Mouse (Mus musculus) bone marrow macrophage, adult 2 months (primary cell): Measurements from ENCODE around the gene Bckdhb. TPM values are rescaled to one million over a fixed set of nuclear protein-coding genes. Genes with fewer than 3 reads are reported as not detected.
"Not testable (repeated sequence)": the region's sequence is repeated elsewhere in the genome, so short reads cannot be mapped to it uniquely, and the experiment has no call there.

Experiments used
- H3K27ac ChIP-seq: 2 replicates; pipeline ENCODE4 v1.5.1; 2012; ENCODE audit warnings: low read depth, low read length; ENCODE audit not compliant: insufficient read depth
- H3K4me1 ChIP-seq: 2 replicates; pipeline ENCODE4 v1.6.1; 2012; ENCODE audit warnings: low read length; ENCODE audit not compliant: control insufficient read depth, insufficient read depth
- H3K4me3 ChIP-seq: 2 replicates; pipeline ENCODE4 v1.5.1; 2012; ENCODE audit warnings: mild to moderate bottlenecking, low read length, moderate library complexity; ENCODE audit not compliant: insufficient read depth
- CTCF ChIP-seq: IDR thresholded peaks from 2 replicates; pipeline ENCODE4 v1.5.1; 2012; ENCODE audit warnings: low read depth, mild to moderate bottlenecking, low read length, moderate library complexity
- POLR2A ChIP-seq: IDR thresholded peaks from 2 replicates; pipeline ENCODE4 v1.6.1; 2012; ENCODE audit warnings: mild to moderate bottlenecking, low read depth, low read length, borderline replicate concordance
- polyA plus RNA-seq: library from polyadenylated mRNA; stranded (reverse); fragments of >200 nt; gene quantifications from 2 replicates; pipeline ENCODE4 v1.2.4, GENCODE M21; 2012; ENCODE audit not compliant: missing spikeins, insufficient read depth, insufficient read length

Bckdhb gene
- polyA plus RNA-seq, 1 experiment = 9.8 TPM

DNA sequence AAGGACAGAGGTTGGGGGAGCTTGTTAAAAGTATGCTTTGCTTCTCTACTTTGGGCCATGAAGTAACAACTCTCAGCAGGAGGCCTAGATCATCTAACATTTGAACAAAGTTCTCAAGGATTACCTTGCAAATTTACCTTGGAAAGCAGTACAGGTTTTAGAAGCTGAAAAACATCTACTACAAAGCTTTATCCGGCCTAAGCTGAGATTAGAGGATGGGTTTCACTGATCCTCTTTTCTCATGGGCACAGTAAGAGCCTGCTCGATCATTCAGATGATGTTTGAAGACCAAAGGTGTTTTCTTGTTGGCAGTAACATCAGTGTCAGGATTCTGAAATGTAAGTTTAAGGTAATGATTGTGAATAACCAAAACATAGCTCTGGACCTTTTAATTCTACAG, 14.0 kb upstream of the Bckdhb start:
- Histone ChIP-seq H3K4me3 (no peak overlapping the region), H3K27ac (no peak overlapping the region), H3K4me1 (no peaks in the 10 kb centered on the region)
- no peak for TF ChIP-seq POLR2A
- TF ChIP-seq CTCF = no peak

DNA sequence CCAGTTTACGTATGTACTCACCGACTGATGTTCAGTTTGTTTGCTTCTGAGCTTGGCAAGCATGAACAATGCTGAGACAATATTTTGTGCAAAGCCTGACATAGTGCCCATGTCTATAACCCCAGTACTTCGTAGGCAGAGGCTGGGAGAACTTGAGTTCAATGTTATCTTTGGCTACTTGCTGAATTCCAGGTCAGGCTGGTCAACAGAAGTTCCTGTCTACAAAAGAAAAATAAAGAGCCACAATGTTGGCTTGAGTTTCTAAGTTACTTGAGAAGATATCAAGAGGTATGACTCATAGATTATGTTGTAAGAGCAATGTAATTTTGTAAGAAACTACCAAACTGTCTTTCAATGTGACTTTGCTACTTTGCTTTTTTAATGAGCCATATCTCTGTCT, 2.9 kb upstream of the Bckdhb start:
- Histone ChIP-seq H3K4me3 (no peak overlapping the region), H3K27ac (no peak overlapping the region), H3K4me1 (peaks cover 6% of the 10 kb centered on the region; the same call in 1 of the 2 replicates)
- no peak for TF ChIP-seq CTCF
- no peak for TF ChIP-seq POLR2A

DNA sequence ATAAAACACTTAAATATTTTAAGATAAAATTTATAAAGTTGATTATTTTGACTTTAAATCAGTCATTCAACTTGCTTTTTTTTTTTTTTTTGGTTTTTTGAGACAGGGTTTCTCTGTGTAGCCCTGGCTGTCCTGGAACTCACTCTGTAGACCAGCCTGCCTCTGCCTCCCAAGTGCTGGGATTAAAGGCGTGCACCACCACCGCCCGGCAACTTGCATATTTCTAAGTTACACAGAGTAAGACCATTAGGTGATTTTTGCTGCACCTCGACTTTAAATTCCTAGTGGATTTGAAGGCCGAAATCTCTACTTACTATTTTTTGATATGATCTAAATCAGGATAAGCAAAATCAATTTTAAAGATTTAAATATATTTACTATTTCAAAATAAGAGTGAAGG, 589 bp upstream of the Bckdhb start:
- peaks cover 6% of the 10 kb centered on the region; the same call in 1 of the 2 replicates for H3K4me1 ChIP-seq

DNA sequence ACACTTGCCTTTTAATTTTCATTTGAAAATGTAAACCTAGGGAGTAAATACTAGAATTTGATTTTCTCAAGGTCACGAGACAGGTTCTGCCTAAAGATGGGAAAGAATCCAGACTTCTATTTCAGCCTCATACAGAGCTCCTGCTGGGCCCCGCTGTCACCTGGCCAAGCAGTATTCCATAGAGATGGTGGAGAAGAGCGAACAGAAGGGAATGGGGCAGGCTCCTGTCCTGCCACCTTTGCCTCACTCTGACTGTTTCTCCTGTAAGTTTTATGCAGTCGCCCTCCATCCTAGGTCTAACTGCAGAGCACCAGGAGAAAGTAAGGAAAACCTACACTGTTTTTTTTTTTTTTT, 720 bp downstream of the Bckdhb start:
- no peak overlapping the region for H3K27ac ChIP-seq
- H3K4me3 ChIP-seq = peak overlapping the region; percentile 85
- no peak for TF ChIP-seq POLR2A
- no peak for TF ChIP-seq CTCF

More for the DNA sequence above, 589 bp upstream of the Bckdhb start:
- TF ChIP-seq POLR2A = no peak
- no peak for TF ChIP-seq CTCF
- H3K27ac ChIP-seq = no peak overlapping the region
- H3K4me3 ChIP-seq = peak overlapping the region; percentile 85

DNA sequence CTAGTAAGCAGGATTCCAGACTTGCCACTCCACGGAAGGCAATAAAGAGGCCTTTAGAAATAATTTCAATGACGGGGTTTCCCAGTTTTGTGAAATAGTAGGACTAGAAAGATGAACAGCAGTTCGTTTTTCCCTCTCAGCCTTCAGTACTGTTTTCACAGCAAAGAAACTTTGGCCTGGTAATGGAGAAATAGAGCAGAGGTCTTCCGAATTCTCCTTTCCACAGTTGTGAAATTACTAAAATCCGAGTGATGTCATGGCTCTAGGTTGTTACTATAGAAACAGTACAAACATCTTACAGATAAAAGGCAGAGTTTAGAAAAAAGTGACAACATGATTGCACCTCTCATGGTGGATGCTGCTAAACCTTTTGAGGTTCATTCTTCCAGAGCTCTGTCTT, 1.4 kb downstream of the Bckdhb start:
- Histone ChIP-seq H3K4me3 (no peak overlapping the region), H3K4me1 (peaks cover 6% of the 10 kb centered on the region; the same call in 1 of the 2 replicates), H3K27ac (no peak overlapping the region)
- no peak for TF ChIP-seq CTCF
- TF ChIP-seq POLR2A = no peak

More for the DNA sequence above, 720 bp downstream of the Bckdhb start:
- peaks cover 6% of the 10 kb centered on the region; the same call in 1 of the 2 replicates for H3K4me1 ChIP-seq

DNA sequence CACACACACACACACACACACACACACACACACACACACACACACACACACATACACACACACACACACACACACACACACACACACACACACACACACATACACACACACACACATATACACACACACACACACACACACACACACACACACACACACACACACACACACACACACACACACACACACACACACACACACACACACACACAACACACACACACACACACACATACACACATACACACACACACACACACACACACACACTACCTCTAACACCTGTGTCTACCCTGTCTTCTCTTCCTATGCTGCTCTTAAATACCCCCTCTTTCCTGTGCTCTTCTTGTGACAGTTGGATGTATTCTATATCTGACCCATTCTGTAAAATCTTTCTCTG, 14.6 kb downstream of the Bckdhb start:
- H3K4me1 ChIP-seq, H3K4me3 ChIP-seq, H3K27ac ChIP-seq: not testable (repeated sequence)

DNA sequence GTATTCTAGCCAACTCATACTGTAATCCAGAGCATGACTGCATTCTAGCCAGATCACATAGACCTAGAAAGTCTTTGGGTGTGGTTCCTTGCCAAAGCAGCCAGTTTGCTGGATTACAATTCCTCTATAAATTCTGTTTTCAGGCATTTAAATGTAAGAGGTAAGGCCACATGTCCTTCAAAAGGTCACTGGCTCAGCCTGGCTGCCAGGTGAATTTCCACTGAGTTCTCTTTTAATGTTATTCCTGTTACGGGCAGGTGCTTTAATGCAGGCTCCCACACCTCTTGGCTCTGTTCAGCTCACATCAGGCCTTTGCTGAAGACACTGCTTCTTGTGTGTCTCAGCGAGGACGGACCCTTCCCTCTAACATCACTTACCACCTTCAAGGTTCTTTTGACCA, 15.1 kb downstream of the Bckdhb start:
- no peak for TF ChIP-seq CTCF
- no peak for TF ChIP-seq POLR2A
- H3K4me1 ChIP-seq = no peaks in the 10 kb centered on the region
- H3K27ac ChIP-seq = no peak overlapping the region
- H3K4me3 ChIP-seq = no peak overlapping the region

DNA sequence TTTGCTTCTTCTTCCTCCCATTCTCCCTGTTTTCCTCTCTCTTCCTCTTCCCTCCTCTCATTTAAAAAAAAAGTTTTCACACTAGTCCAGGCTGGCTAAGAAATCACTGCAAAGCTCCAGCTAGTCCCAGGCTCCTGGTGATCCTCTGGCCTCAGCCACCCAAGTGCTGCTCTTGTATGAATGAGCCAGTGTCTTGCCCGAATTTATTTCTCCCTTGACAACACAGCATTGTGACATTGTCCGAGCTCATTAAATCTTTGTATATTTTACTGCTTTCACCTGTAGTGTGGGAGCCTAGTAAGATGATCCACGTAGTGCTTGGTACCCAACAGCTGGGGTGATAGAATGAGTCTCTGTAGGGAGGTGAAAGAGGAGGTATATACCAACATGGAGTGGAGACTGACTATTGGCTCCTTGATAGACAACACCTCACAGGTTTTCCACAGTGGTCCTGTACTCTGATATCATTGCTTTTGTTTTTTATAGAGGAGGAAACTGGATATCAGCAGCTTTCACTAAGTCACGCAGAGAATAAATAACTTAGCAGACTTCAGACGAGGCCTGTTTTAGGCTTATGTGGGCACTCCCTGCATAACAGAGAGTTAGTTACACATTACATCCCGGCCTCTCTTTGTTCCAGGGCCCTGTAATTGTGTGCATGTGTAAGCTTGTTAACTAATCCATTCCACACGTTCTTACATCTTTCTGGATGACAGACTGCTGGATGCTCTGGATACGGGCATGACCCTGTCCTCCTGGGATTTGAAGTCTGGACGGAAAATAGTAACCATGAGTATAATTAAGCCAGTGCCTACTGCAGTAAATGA, 15.8 kb downstream of the Bckdhb start:
- TF ChIP-seq CTCF = no peak
- TF ChIP-seq POLR2A = no peak
- H3K27ac ChIP-seq = no peak overlapping the region
- H3K4me1 ChIP-seq = no peaks in the 10 kb centered on the region
- no peak overlapping the region for H3K4me3 ChIP-seq

DNA sequence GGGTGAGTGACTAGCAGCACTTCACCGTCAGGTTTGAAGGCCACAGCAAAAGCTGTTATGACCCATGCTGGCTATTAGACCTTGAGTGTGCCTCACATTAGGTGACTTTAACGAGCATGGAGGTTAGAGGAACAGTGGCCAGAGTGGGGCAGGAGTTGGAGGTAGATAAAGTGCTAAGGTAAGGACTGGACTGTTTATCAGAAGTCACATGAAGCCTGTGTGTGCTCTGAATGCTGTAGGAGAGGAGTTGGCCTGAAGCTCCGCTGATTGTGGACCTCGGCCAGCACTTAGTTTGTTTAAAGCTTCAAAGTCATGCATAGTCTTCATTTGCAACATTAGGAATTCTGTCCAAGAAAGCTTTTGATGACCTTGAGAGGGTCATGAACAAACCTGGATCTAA, 26.4 kb downstream of the Bckdhb start:
- no peaks in the 10 kb centered on the region for H3K4me1 ChIP-seq
- TF ChIP-seq CTCF = no peak
- no peak for TF ChIP-seq POLR2A
- H3K27ac ChIP-seq = no peak overlapping the region
- no peak overlapping the region for H3K4me3 ChIP-seq

DNA sequence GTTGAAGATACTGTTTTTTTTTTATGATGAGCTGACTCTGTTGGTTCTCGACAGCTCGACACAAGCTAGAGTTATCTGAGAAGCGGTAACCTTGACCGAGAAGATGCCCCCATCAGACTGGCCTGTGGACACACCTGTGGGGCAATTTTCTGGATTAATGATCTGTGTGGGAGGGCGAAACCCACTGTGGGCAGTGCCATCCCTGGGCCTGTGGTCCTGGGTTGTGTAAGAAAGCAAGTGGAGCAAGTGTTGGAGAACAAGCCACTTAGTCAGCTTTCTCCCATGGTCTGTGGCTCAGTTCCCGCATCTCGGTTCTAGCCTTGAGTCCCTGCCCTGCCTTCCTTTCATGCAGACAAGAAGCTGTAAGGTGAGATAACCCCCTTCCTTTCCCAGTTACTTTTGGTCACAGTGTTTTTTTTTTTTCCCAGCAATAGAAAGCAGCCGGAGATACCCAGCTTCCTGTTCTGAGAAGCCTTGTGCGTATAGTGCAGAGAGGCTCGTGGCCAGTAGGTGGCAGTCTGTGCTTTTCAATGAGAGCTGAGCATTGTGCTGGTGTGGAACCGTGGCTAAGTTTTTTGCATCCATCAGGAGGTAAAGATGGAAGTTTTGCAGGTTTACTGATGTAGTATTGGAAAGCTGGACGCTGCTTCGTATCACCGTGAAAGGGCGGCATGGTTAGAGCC, 31.8 kb downstream of the Bckdhb start:
- peaks cover 5% of the 10 kb centered on the region; the same call in 1 of the 2 replicates for H3K4me1 ChIP-seq
- no peak overlapping the region for H3K4me3 ChIP-seq
- TF ChIP-seq CTCF (peak; percentile 62), POLR2A (no peak)
- no peak overlapping the region for H3K27ac ChIP-seq
